In the genomic region with DNA sequence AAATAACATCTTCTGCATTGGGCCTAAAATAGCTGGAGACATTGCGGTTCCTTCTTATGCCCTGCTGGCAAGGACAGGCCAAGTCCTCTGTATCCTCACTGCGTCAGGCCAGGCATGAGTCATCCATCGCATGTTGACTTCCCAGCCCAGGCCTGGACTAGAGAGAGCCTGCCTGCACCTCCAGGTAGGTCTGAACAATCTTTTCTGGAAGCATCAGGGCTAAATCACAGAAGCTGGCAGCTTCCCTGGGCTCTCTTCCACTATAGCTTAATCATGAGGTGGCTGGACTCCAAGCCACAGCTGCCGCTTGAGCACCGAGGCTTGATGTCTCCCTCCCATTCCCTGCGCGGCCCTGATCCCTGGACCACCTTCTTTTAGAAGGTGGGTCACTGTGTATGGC, we compare ENCODE assay signal across 11 mouse cellular contexts. TPM values are rescaled to one million over a fixed set of nuclear protein-coding genes. Genes with fewer than 3 reads are reported as not detected.
A peak's percentile ranks its signal among the peaks of the same experiment; 100 is the strongest.
DNase-seq lines count a peak whose midpoint lies in the region.
"Had no signal": no experiment of that assay in that cellular context is flagged by ENCODE, and none has a peak within 500 bp of the region (broad histone marks: within the 10 kb centered on the region; RNA-seq: fewer than 3 reads in every experiment).

No protein-coding gene starts in this region.

- intact Hi-C loops in heart, postnatal 14 days (cut with DNase I) = no loop called here

- DNase-seq in gastrocnemius, postnatal 25 days = peak; percentile 20
- no peak for DNase-seq in gastrocnemius, postnatal 4 days (ENCODE audit: low spot score in 2 of 2)
- peak; percentile 9 for DNase-seq in ovary, postnatal 14 days (ENCODE audit: low spot score)
- DNase-seq in ovary, postnatal 10 days (ENCODE audit: low spot score) = no peak
- DNase-seq in adrenal gland, postnatal 36 days = peak; percentile 71
- peak; percentile 19 to 32 for DNase-seq in heart, postnatal 14 days
- DNase-seq in yolk sac, embryonic 10.5 days (ENCODE audit: low spot score) = no peak
- no peak for DNase-seq in spleen, postnatal 14 days (ENCODE audit: low spot score in 2 of 2)
- DNase-seq: layer of hippocampus, postnatal 36 days; lung, embryonic 14.5 days; right cerebral cortex, postnatal 14 days had no signal

RNA-seq across cellular contexts. Expression of a gene that starts 3.3 kb away (rescaled TPM):
- under 1 TPM; 0.15 to 0.48 TPM for total RNA-seq in gastrocnemius, postnatal 25 days (2021)
- total RNA-seq in gastrocnemius, postnatal 4 days (2021) = 1 to 10 TPM in 1 of 2 experiments, under 1 TPM in 1; 0.98 to 1.1 TPM
- under 1 TPM; 0.56 to 0.86 TPM for total RNA-seq in adrenal gland, postnatal 36 days (2021)
- under 1 TPM; 0.76 to 0.80 TPM for total RNA-seq in heart, postnatal 14 days (2021)

RNA-seq across cellular contexts. Expression of a gene that starts 18.1 kb away (rescaled TPM):
- total RNA-seq in gastrocnemius, postnatal 25 days (2021) = 100 to 1,000 TPM; 142 to 177 TPM
- 10 to 100 TPM; 75.5 to 75.6 TPM for total RNA-seq in gastrocnemius, postnatal 4 days (2021)
- total RNA-seq in adrenal gland, postnatal 36 days (2021) = 100 to 1,000 TPM; 115 to 138 TPM
- 100 to 1,000 TPM in 1 of 2 experiments, 10 to 100 TPM in 1; 93.5 to 101 TPM for total RNA-seq in heart, postnatal 14 days (2021)

Comparison
In these comparisons a context has a peak if more than half of its experiments do, and no peak if none do; other contexts are left out.
1. DNase-seq: peak in gastrocnemius, postnatal 25 days (single experiment), ovary, postnatal 14 days (single experiment), adrenal gland, postnatal 36 days (2 of 2) and heart, postnatal 14 days (2 of 2); none in gastrocnemius, postnatal 4 days (0 of 2), ovary, postnatal 10 days (single experiment), yolk sac, embryonic 10.5 days (single experiment) and spleen, postnatal 14 days (0 of 2).